Mouse (Mus musculus): ENCODE results near the gene Ube2m. TPM values are rescaled to one million over a fixed set of nuclear protein-coding genes. Genes with fewer than 3 reads are reported as not detected.

Ube2m gene
- total and polyA plus RNA-seq, 3 experiments, result 134 to 272 (median 244) TPM

DNA sequence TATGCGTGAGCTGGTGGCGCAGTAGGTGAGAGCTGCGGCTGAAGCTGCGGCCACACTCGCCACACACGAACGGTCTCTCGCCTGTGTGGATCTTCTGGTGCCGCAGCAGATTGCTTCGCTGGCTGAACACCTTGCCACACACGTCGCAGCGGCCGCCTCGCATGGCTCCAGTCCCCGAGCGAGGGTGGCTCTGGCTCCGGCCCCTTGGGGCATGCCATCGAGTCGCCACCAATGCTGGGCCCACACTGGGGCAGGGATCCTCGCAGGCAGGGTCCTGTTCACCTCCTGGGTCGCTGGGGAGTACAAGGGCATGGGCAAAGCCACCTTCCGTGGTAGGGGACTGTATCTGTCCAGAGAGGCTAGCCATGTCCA is 6.2 kb upstream of the Ube2m start:
- dilution Hi-C loops (cut with MboI; ENCODE audit: extremely low pct_ligation_motif_present, extremely low pct_unique_long_range_greater_than_20kb, low sequenced_read_pairs) (no loop called here), in situ Hi-C loops (cut with MboI; ENCODE audit: low pct_ligation_motif_present, low pct_unique_long_range_greater_than_20kb, low sequenced_read_pairs) (loop anchor here (5.0 to 10.0 kb wide), 2 partner anchors 37 to 119 kb away; partner anchors contain the start of genes Rnf225 and Rps5)
- Histone ChIP-seq H3K79me2 (replicated peaks; ENCODE audit: control insufficient read depth, extremely low read depth, insufficient read depth, poor library complexity, severe bottlenecking) (no peaks in the 10 kb centered on the region), H3K4me1 (ENCODE audit: control insufficient read depth in 1 of 2, insufficient read depth in 2 of 2) (peaks cover 0 to 16% of the 10 kb centered on the region in 2 experiments; a peak in 2 of 4 replicates), H3K27me3 (replicated peaks) (peaks cover 6% of the 10 kb centered on the region), H3K4me2 (ENCODE audit: insufficient read depth, low read depth, poor library complexity, severe bottlenecking) (no peak overlapping the region), H3K9ac (ENCODE audit: insufficient read depth, low read depth) (no peak overlapping the region), H3K27ac (ENCODE audit: insufficient read depth, low read depth) (no peak overlapping the region), H3K36me3 (replicated peaks in 1 of 2; ENCODE audit: control insufficient read depth in 1 of 2, insufficient read depth in 1 of 2, low read length in 1 of 2) (peaks cover 0 to 21% of the 10 kb centered on the region in 2 experiments), H3K9me3 (replicated peaks; ENCODE audit: low read length) (peaks cover 10% of the 10 kb centered on the region), H3K4me3 (replicated peaks in 1 of 3; ENCODE audit: low read depth in 2 of 3, low read length in 2 of 3, poor library complexity in 1 of 3) (no peak overlapping the region)
- TF ChIP-seq CHD2 (IDR thresholded peaks at IDR 0.05; ENCODE audit: low read length), result no peak
- no peak for TF ChIP-seq POLR2AphosphoS2 (IDR thresholded peaks at IDR 0.05; ENCODE audit: low read depth, low read length)
- no peak for TF ChIP-seq USF1 (IDR thresholded peaks at IDR 0.05; ENCODE audit: low read depth, low read length)
- no peak for TF ChIP-seq MAZ (IDR thresholded peaks at IDR 0.05; ENCODE audit: low read depth, low read length)
- TF ChIP-seq MAFK (IDR thresholded peaks at IDR 0.05; ENCODE audit: insufficient replicate concordance, low read length), result no peak
- no peak for TF ChIP-seq JUN (IDR thresholded peaks at IDR 0.05; ENCODE audit: insufficient read depth, low read depth, low read length)
- no peak for TF ChIP-seq HCFC1 (IDR thresholded peaks at IDR 0.05; ENCODE audit: low read depth, low read length)
- no peak for TF ChIP-seq USF2 (conservative IDR thresholded peaks at IDR 0.05; ENCODE audit: low read depth, low read length)
- TF ChIP-seq TBP (conservative IDR thresholded peaks at IDR 0.05; ENCODE audit: low read depth, low read length), result no peak
- TF ChIP-seq RCOR1 (conservative IDR thresholded peaks at IDR 0.05; ENCODE audit: low read depth, low read length), result no peak
- TF ChIP-seq ZNF384 (IDR thresholded peaks at IDR 0.05; ENCODE audit: low read depth, low read length), result no peak
- no peak for TF ChIP-seq ZMIZ1 (IDR thresholded peaks at IDR 0.05; ENCODE audit: low read depth, low read length)
- no peak for TF ChIP-seq SIN3A (IDR thresholded peaks at IDR 0.05; ENCODE audit: low read length)
- DNase-seq (ENCODE audit: extremely low read depth), result no peak

- Histone ChIP-seq H3K9me3 (replicated peaks; ENCODE audit: low read length) (peaks cover 10% of the 10 kb centered on the region), H3K4me2 (ENCODE audit: insufficient read depth, low read depth, poor library complexity, severe bottlenecking) (no peak overlapping the region), H3K79me2 (replicated peaks; ENCODE audit: control insufficient read depth, extremely low read depth, insufficient read depth, poor library complexity, severe bottlenecking) (no peaks in the 10 kb centered on the region), H3K4me1 (ENCODE audit: control insufficient read depth in 1 of 2, insufficient read depth in 2 of 2) (peaks cover 0 to 21% of the 10 kb centered on the region in 2 experiments; a peak in 2 of 4 replicates), H3K36me3 (replicated peaks in 1 of 2; ENCODE audit: control insufficient read depth in 1 of 2, insufficient read depth in 1 of 2, low read length in 1 of 2) (peaks cover 0 to 21% of the 10 kb centered on the region in 2 experiments), H3K27ac (ENCODE audit: insufficient read depth, low read depth) (no peak overlapping the region), H3K27me3 (replicated peaks) (peaks cover 3% of the 10 kb centered on the region), H3K4me3 (replicated peaks in 1 of 3; ENCODE audit: low read depth in 2 of 3, low read length in 2 of 3, poor library complexity in 1 of 3) (no peak overlapping the region), H3K9ac (ENCODE audit: insufficient read depth, low read depth) (no peak overlapping the region)
- DNase-seq (ENCODE audit: extremely low read depth), result no peak
- in situ Hi-C loops (cut with MboI; ENCODE audit: low pct_ligation_motif_present, low pct_unique_long_range_greater_than_20kb, low sequenced_read_pairs) (loop anchor here (5.0 to 10.0 kb wide), 2 partner anchors 36 to 119 kb away; partner anchors contain the start of genes Rnf225 and Rps5), dilution Hi-C loops (cut with MboI; ENCODE audit: extremely low pct_ligation_motif_present, extremely low pct_unique_long_range_greater_than_20kb, low sequenced_read_pairs) (no loop called here)
- TF ChIP-seq MYC (IDR thresholded peaks at IDR 0.05; ENCODE audit: low read depth, low read length) (no peak), MAZ (IDR thresholded peaks at IDR 0.05; ENCODE audit: low read depth, low read length) (no peak), IRF4 (IDR thresholded peaks at IDR 0.05; ENCODE audit: low read depth, low read length) (no peak), SMC3 (IDR thresholded peaks at IDR 0.05; ENCODE audit: low read depth, low read length) (no peak), ZMIZ1 (IDR thresholded peaks at IDR 0.05; ENCODE audit: low read depth, low read length) (no peak), ZKSCAN1 (IDR thresholded peaks at IDR 0.05; ENCODE audit: borderline replicate concordance, low read depth, low read length) (no peak), JUN (IDR thresholded peaks at IDR 0.05; ENCODE audit: insufficient read depth, low read depth, low read length) (no peak)
Measured at GRCm38 (mm10) chr7:13043445-13044253, 5.6 kb upstream of the Ube2m start.

Measured in CH12.LX (cell line).